Mouse (Mus musculus) neural tube, embryonic 11.5 days (tissue): ENCODE results near the gene Fhdc1. TPM values are rescaled to one million over a fixed set of nuclear protein-coding genes. Genes with fewer than 3 reads are reported as not detected.

Source experiments
- ATAC-seq: fragments of 200-750 bp; cut with Nextera tagmentation; 2 replicates; pipeline ENCODE4 v1.8.0; 2017; ENCODE audit warnings: moderate number of reproducible peaks, mild to moderate bottlenecking, moderate TSS enrichment, moderate library complexity; ENCODE audit not compliant: insufficient read depth, low FRiP score, low TSS enrichment
- DNase-seq: peaks from one replicate; pipeline ENCODE4 v3.0.0-alpha.2; 2015; ENCODE audit warnings: low spot score
- H3K27ac ChIP-seq: fragments of 300-500 bp; sonication (generic); 2 replicates; pipeline ENCODE4 v1.5.1; 2014; ENCODE audit warnings: low read depth, mild to moderate bottlenecking, low read length
- H3K27me3 ChIP-seq: fragments of 300-500 bp; sonication (generic); 2 replicates; pipeline ENCODE4 v1.6.1; 2014; ENCODE audit warnings: mild to moderate bottlenecking, low read length, mixed read lengths; ENCODE audit not compliant: control insufficient read depth, insufficient read depth
- H3K36me3 ChIP-seq: fragments of 300-500 bp; sonication (generic); 2 replicates; pipeline ENCODE4 v1.6.1; 2014; ENCODE audit warnings: mild to moderate bottlenecking, low read length, moderate library complexity, mixed read lengths; ENCODE audit not compliant: control insufficient read depth, insufficient read depth
- H3K4me1 ChIP-seq: fragments of 300-500 bp; sonication (generic); 2 replicates; pipeline ENCODE4 v1.6.1; 2014; ENCODE audit warnings: low read length, mixed read lengths; ENCODE audit not compliant: control insufficient read depth, insufficient read depth
- H3K4me2 ChIP-seq: fragments of 300-500 bp; sonication (generic); 2 replicates; pipeline ENCODE4 v1.6.1; 2014; ENCODE audit warnings: low read depth, mild to moderate bottlenecking, moderate library complexity
- H3K4me3 ChIP-seq: fragments of 300-500 bp; sonication (generic); 2 replicates; pipeline ENCODE4 v1.5.1; 2014; ENCODE audit warnings: low read depth, low read length
- H3K9ac ChIP-seq: fragments of 300-500 bp; sonication (generic); 2 replicates; pipeline ENCODE4 v1.6.1; 2014; ENCODE audit warnings: mild to moderate bottlenecking, low read length
- H3K9me3 ChIP-seq: fragments of 300-500 bp; sonication (generic); 2 replicates; pipeline ENCODE4 v1.6.1; 2016; ENCODE audit warnings: low read length; ENCODE audit not compliant: control insufficient read depth
- WGBS: fragments of 180-500 bp; shearing (Covaris S2); extraction: QIAGEN DNeasy Blood & Tissue Kit; methylation state at CpG from one replicate; pipeline ENCODE4 v1.1.7; 2014; 5-methylcytosine and 5-hydroxymethylcytosine counted together
- polyA plus RNA-seq: library from polyadenylated mRNA; unstranded; fragments of >200 nt; fragmentation: Nextera tagmentation; extraction: Ambion mirVana; gene quantifications from 2 replicates; pipeline ENCODE4 v1.2.1, GENCODE M21; 2014

Fhdc1 gene
- polyA plus RNA-seq, 1 experiment from 2014 or later: 7.0 TPM

GRCm38 (mm10) chr3:84394841-84395447 lies 85.3 kb downstream of the Fhdc1 start:
- no peak overlapping the region for H3K4me3 ChIP-seq
- H3K27me3 ChIP-seq: no peaks in the 10 kb centered on the region
- H3K4me1 ChIP-seq: no peaks in the 10 kb centered on the region
- no peak overlapping the region for H3K9ac ChIP-seq
- DNase-seq (no peak), ATAC-seq (no peak)
- no peak overlapping the region for H3K27ac ChIP-seq
- H3K36me3 ChIP-seq: no peaks in the 10 kb centered on the region
- H3K9me3 ChIP-seq: no peaks in the 10 kb centered on the region
- WGBS: 88% methylated on average over 8 of the region's 8 CpGs
- no peak overlapping the region for H3K4me2 ChIP-seq

Other genes starting within 250 kb of the Fhdc1 start
- gene Trim2, start 173.6 kb downstream of the Fhdc1 start, polyA plus RNA-seq: 107 and 115 TPM in 2 replicates
- 40.8 and 41.4 TPM in 2 replicates for gene Arfip1, start 102.2 kb upstream of the Fhdc1 start, polyA plus RNA-seq
- gene Tigd4, start 113.1 kb upstream of the Fhdc1 start, polyA plus RNA-seq: 0.07 TPM in 1 of 2 replicates, not detected in the other
- 0.27 TPM in 2 replicates for gene Tmem154, start 185.8 kb upstream of the Fhdc1 start, polyA plus RNA-seq